Mouse (Mus musculus) heart, embryonic 13.5 days (tissue): ENCODE data around the gene Gm38392. TPM values are rescaled to one million over a fixed set of nuclear protein-coding genes. Genes with fewer than 3 reads are reported as not detected.

Experiments used
- ATAC-seq: fragments of 200-750 bp; cut with Nextera tagmentation; 2 replicates; pipeline ENCODE4 v1.8.0; 2017; ENCODE audit warnings: moderate TSS enrichment; ENCODE audit not compliant: insufficient number of reproducible peaks, low FRiP score, low TSS enrichment; ENCODE audit errors: extremely low read depth
- H3K27ac ChIP-seq: fragments of 300-500 bp; sonication (generic); replicated peaks from 2 replicates; pipeline ENCODE4 v1.5.1; 2015; ENCODE audit warnings: moderate library complexity, mild to moderate bottlenecking, inconsistent platforms
- H3K27me3 ChIP-seq: fragments of 300-500 bp; sonication (generic); replicated peaks from 2 replicates; pipeline ENCODE4 v1.6.1; 2015; ENCODE audit warnings: mild to moderate bottlenecking, inconsistent platforms
- H3K36me3 ChIP-seq: fragments of 300-500 bp; sonication (generic); 2 replicates; pipeline ENCODE4 v1.6.1; 2015; ENCODE audit warnings: mild to moderate bottlenecking, inconsistent platforms
- H3K4me1 ChIP-seq: fragments of 300-500 bp; sonication (generic); 2 replicates; pipeline ENCODE4 v1.6.1; 2015; ENCODE audit warnings: inconsistent platforms
- H3K4me2 ChIP-seq: fragments of 300-500 bp; sonication (generic); 2 replicates; pipeline ENCODE4 v1.6.1; 2015; ENCODE audit warnings: inconsistent platforms, mild to moderate bottlenecking, moderate library complexity
- H3K4me3 ChIP-seq: fragments of 300-500 bp; sonication (generic); 2 replicates; pipeline ENCODE4 v1.5.1; 2015; ENCODE audit warnings: moderate library complexity, mild to moderate bottlenecking, inconsistent platforms
- H3K9ac ChIP-seq: fragments of 300-500 bp; sonication (generic); 2 replicates; pipeline ENCODE4 v1.6.1; 2015; ENCODE audit warnings: inconsistent platforms, mild to moderate bottlenecking, moderate library complexity
- H3K9me3 ChIP-seq: fragments of 300-500 bp; sonication (generic); 2 replicates; pipeline ENCODE4 v1.6.1; 2016; ENCODE audit warnings: inconsistent platforms
- WGBS: fragments of 180-500 bp; shearing (Covaris S2); methylation state at CpG from one replicate; pipeline ENCODE4 v1.1.7; 2015; ENCODE audit warnings: mixed read lengths; 5-methylcytosine and 5-hydroxymethylcytosine counted together
- polyA plus RNA-seq: library from polyadenylated mRNA; unstranded; fragments of >200 nt; fragmentation: Nextera tagmentation; extraction: Ambion mirVana; gene quantifications from 2 replicates; pipeline ENCODE4 v1.2.1, GENCODE M21; 2015

Gm38392 gene
- polyA plus RNA-seq, 1 experiment from 2014 or later: not detected

- H3K4me3 ChIP-seq: no peak overlapping the region
- no peak overlapping the region for H3K27ac ChIP-seq
- no peak overlapping the region for H3K4me2 ChIP-seq
- 81% methylated on average over 6 of the region's 6 CpGs for WGBS
- no peaks in the 10 kb centered on the region for H3K9me3 ChIP-seq
- no peaks in the 10 kb centered on the region for H3K36me3 ChIP-seq
- ATAC-seq: no peak
- no peak overlapping the region for H3K9ac ChIP-seq
- H3K4me1 ChIP-seq: no peaks in the 10 kb centered on the region
- H3K27me3 ChIP-seq: peaks cover 95% of the 10 kb centered on the region
Measured at GRCm38 (mm10) chr3:88222446-88222845, 64.6 kb downstream of the Gm38392 start.

- no peak overlapping the region for H3K4me3 ChIP-seq
- no peaks in the 10 kb centered on the region for H3K4me1 ChIP-seq
- no peak overlapping the region for H3K27ac ChIP-seq
- H3K9me3 ChIP-seq: no peaks in the 10 kb centered on the region
- H3K9ac ChIP-seq: no peak overlapping the region
- WGBS: 52% methylated on average over 12 of the region's 12 CpGs
- ATAC-seq: no peak
- no peaks in the 10 kb centered on the region for H3K36me3 ChIP-seq
- no peak overlapping the region for H3K4me2 ChIP-seq
- peaks cover 99% of the 10 kb centered on the region for H3K27me3 ChIP-seq
Measured at GRCm38 (mm10) chr3:88221519-88222390, 65.3 kb downstream of the Gm38392 start.

GRCm38 (mm10) chr3:88220842-88221241 lies 66.2 kb downstream of the Gm38392 start:
- under 1% methylated on average over 6 of the region's 6 CpGs for WGBS
- H3K9me3 ChIP-seq: no peaks in the 10 kb centered on the region
- ATAC-seq: no peak
- no peaks in the 10 kb centered on the region for H3K36me3 ChIP-seq
- no peak overlapping the region for H3K4me2 ChIP-seq
- peaks cover 99% of the 10 kb centered on the region for H3K27me3 ChIP-seq
- H3K4me1 ChIP-seq: peaks cover under 1% of the 10 kb centered on the region; the same call in 1 of the 2 replicates
- H3K9ac ChIP-seq: no peak overlapping the region
- no peak overlapping the region for H3K4me3 ChIP-seq
- no peak overlapping the region for H3K27ac ChIP-seq

- H3K27ac ChIP-seq: no peak overlapping the region
- H3K4me1 ChIP-seq: peaks cover 9% of the 10 kb centered on the region
- H3K36me3 ChIP-seq: no peaks in the 10 kb centered on the region
- H3K9ac ChIP-seq: no peak overlapping the region
- 17% methylated on average over 9 of the region's 9 CpGs for WGBS
- no peak overlapping the region for H3K4me3 ChIP-seq
- no peak overlapping the region for H3K4me2 ChIP-seq
- no peaks in the 10 kb centered on the region for H3K9me3 ChIP-seq
- H3K27me3 ChIP-seq: peaks cover 99% of the 10 kb centered on the region
- no peak for ATAC-seq
Measured at GRCm38 (mm10) chr3:88219940-88220339, 67.1 kb downstream of the Gm38392 start.

- no peak overlapping the region for H3K4me3 ChIP-seq
- no peaks in the 10 kb centered on the region for H3K9me3 ChIP-seq
- peaks cover 99% of the 10 kb centered on the region for H3K27me3 ChIP-seq
- H3K4me2 ChIP-seq: no peak overlapping the region
- no peak for ATAC-seq
- no peaks in the 10 kb centered on the region for H3K36me3 ChIP-seq
- 53% methylated on average over 1 of the region's 2 CpGs for WGBS
- peaks cover 17% of the 10 kb centered on the region for H3K4me1 ChIP-seq
- H3K27ac ChIP-seq: no peak overlapping the region
- H3K9ac ChIP-seq: no peak overlapping the region
Measured at GRCm38 (mm10) chr3:88217679-88218078, 69.3 kb downstream of the Gm38392 start.

GRCm38 (mm10) chr3:88216534-88217326 lies 70.3 kb downstream of the Gm38392 start:
- peaks cover 17% of the 10 kb centered on the region for H3K4me1 ChIP-seq
- no peak overlapping the region for H3K9ac ChIP-seq
- no peaks in the 10 kb centered on the region for H3K9me3 ChIP-seq
- no peak for ATAC-seq
- no peak overlapping the region for H3K27ac ChIP-seq
- H3K4me2 ChIP-seq: no peak overlapping the region
- peaks cover 99% of the 10 kb centered on the region for H3K27me3 ChIP-seq
- H3K36me3 ChIP-seq: no peaks in the 10 kb centered on the region
- 10% methylated on average over 7 of the region's 7 CpGs for WGBS
- peak overlapping the region; percentile 47; the same call in 1 of the 2 replicates for H3K4me3 ChIP-seq

- Histone ChIP-seq H3K27me3 (peaks cover 99% of the 10 kb centered on the region), H3K4me3 (peak overlapping the region; percentile 47), H3K4me2 (peak overlapping the region; percentile 68), H3K9ac (no peak overlapping the region), H3K36me3 (no peaks in the 10 kb centered on the region), H3K27ac (no peak overlapping the region), H3K4me1 (peaks cover 17% of the 10 kb centered on the region), H3K9me3 (no peaks in the 10 kb centered on the region)
- 4% methylated on average over 6 of the region's 6 CpGs for WGBS
- ATAC-seq: no peak
Measured at GRCm38 (mm10) chr3:88216116-88216515, 70.9 kb downstream of the Gm38392 start.

- Histone ChIP-seq H3K36me3 (no peaks in the 10 kb centered on the region), H3K9ac (peak overlapping the region; percentile 37; the same call in 1 of the 2 replicates), H3K9me3 (no peaks in the 10 kb centered on the region), H3K4me2 (peak overlapping the region; percentile 68), H3K27ac (no peak overlapping the region), H3K4me1 (peaks cover 17% of the 10 kb centered on the region), H3K27me3 (peaks cover 99% of the 10 kb centered on the region), H3K4me3 (peak overlapping the region; percentile 47)
- WGBS: under 1% methylated on average over 23 of the region's 23 CpGs
- no peak for ATAC-seq
Measured at GRCm38 (mm10) chr3:88215553-88216004, 71.4 kb downstream of the Gm38392 start.

GRCm38 (mm10) chr3:88214971-88215552 lies 71.9 kb downstream of the Gm38392 start:
- Histone ChIP-seq H3K27ac (no peak overlapping the region), H3K4me1 (peaks cover 17% of the 10 kb centered on the region), H3K9ac (0 out of 2 replicates have a peak overlapping the region, but pooled peaks have one; percentile 37), H3K4me2 (peak overlapping the region; percentile 68), H3K36me3 (no peaks in the 10 kb centered on the region), H3K9me3 (no peaks in the 10 kb centered on the region), H3K4me3 (peak overlapping the region; percentile 47), H3K27me3 (peaks cover 99% of the 10 kb centered on the region)
- under 1% methylated on average over 48 of the region's 48 CpGs for WGBS
- ATAC-seq: no peak

- Histone ChIP-seq H3K4me1 (peaks cover 17% of the 10 kb centered on the region), H3K9ac (no peak overlapping the region), H3K4me2 (peak overlapping the region; percentile 68), H3K27ac (no peak overlapping the region), H3K27me3 (peaks cover 99% of the 10 kb centered on the region), H3K36me3 (no peaks in the 10 kb centered on the region), H3K9me3 (no peaks in the 10 kb centered on the region), H3K4me3 (peak overlapping the region; percentile 47)
- no peak for ATAC-seq
- 1% methylated on average over 42 of the region's 42 CpGs for WGBS
Measured at GRCm38 (mm10) chr3:88214197-88214938, 72.6 kb downstream of the Gm38392 start.
